Mouse (Mus musculus) adrenal gland, postnatal 25 days (tissue): Measurements from ENCODE around the gene Neu1. TPM values are rescaled to one million over a fixed set of nuclear protein-coding genes. Genes with fewer than 3 reads are reported as not detected.
"Not testable (repeated sequence)": the region's sequence is repeated elsewhere in the genome, so short reads cannot be mapped to it uniquely, and the experiment has no call there.

Source experiments
- DNase-seq: peaks from one replicate; pipeline ENCODE4 v3.0.0; 2021; ENCODE audit warnings: mixed read lengths
- total RNA-seq: library from RNA; stranded (reverse); gene quantifications from 2 replicates; pipeline ENCODE4 v1.2.3, GENCODE M21; 2021

Neu1 gene
- total RNA-seq, 1 experiment from 2014 or later, result 27.6 TPM

GRCm38 (mm10) chr17:34901948-34902347 lies 29.1 kb upstream of the Neu1 start:
- DNase-seq, result not testable (repeated sequence)

- no peak for DNase-seq
Observed at GRCm38 (mm10) chr17:34902895-34903294, 28.2 kb upstream of the Neu1 start.

GRCm38 (mm10) chr17:34910982-34911381 lies 20.1 kb upstream of the Neu1 start:
- no peak for DNase-seq

- DNase-seq, result peak; percentile 78
Observed at GRCm38 (mm10) chr17:34911945-34912351, 19.1 kb upstream of the Neu1 start.

GRCm38 (mm10) chr17:34913930-34914665 lies 17.0 kb upstream of the Neu1 start, which contains the start of gene Slc44a4:
TSS of gene Slc44a4 (plus strand) at chr17:34914466.
- DNase-seq, result no peak

- DNase-seq, result no peak
Observed at GRCm38 (mm10) chr17:34915410-34915831, 15.6 kb upstream of the Neu1 start.

- DNase-seq, result no peak
Observed at GRCm38 (mm10) chr17:34916316-34916715, 14.7 kb upstream of the Neu1 start.

- DNase-seq, result no peak
Observed at GRCm38 (mm10) chr17:34917188-34917587, 13.9 kb upstream of the Neu1 start.

- DNase-seq, result no peak
Observed at GRCm38 (mm10) chr17:34922939-34923338, 8.1 kb upstream of the Neu1 start.

GRCm38 (mm10) chr17:34924258-34924657 lies 6.8 kb upstream of the Neu1 start:
- DNase-seq, result no peak

- no peak for DNase-seq
Observed at GRCm38 (mm10) chr17:34927306-34928019, 3.6 kb upstream of the Neu1 start.

- no peak for DNase-seq
Observed at GRCm38 (mm10) chr17:34928841-34929240, 2.2 kb upstream of the Neu1 start.

- DNase-seq, result no peak
Observed at GRCm38 (mm10) chr17:34931735-34932098, 664 bp downstream of the Neu1 start.

- DNase-seq, result no peak
Observed at GRCm38 (mm10) chr17:34932287-34932686, 1.2 kb downstream of the Neu1 start.

- DNase-seq, result no peak
Observed at GRCm38 (mm10) chr17:34934031-34934430, 3.0 kb downstream of the Neu1 start.

GRCm38 (mm10) chr17:34934830-34935229 lies 3.8 kb downstream of the Neu1 start:
- DNase-seq, result no peak

GRCm38 (mm10) chr17:34937960-34938505 lies 7.0 kb downstream of the Neu1 start:
- DNase-seq, result no peak

- no peak for DNase-seq
Observed at GRCm38 (mm10) chr17:34941344-34942041, 10.4 kb downstream of the Neu1 start.

GRCm38 (mm10) chr17:34943128-34943815 lies 12.2 kb downstream of the Neu1 start:
- DNase-seq, result no peak

- DNase-seq, result no peak
Observed at GRCm38 (mm10) chr17:34944362-34944761, 13.3 kb downstream of the Neu1 start.

- DNase-seq, result no peak
Observed at GRCm38 (mm10) chr17:34946486-34947140, 15.6 kb downstream of the Neu1 start.

GRCm38 (mm10) chr17:34947606-34948005 lies 16.6 kb downstream of the Neu1 start:
- DNase-seq, result no peak
